Mouse (Mus musculus) liver, adult (tissue): ENCODE data around the gene Helb.

Source experiments
- GATA4 ChIP-seq: IDR thresholded peaks from 2 replicates; pipeline ENCODE4 v1.6.1; 2014; ENCODE audit warnings: mild to moderate bottlenecking, low read length; ENCODE audit not compliant: insufficient replicate concordance

Gene Helb

DNA sequence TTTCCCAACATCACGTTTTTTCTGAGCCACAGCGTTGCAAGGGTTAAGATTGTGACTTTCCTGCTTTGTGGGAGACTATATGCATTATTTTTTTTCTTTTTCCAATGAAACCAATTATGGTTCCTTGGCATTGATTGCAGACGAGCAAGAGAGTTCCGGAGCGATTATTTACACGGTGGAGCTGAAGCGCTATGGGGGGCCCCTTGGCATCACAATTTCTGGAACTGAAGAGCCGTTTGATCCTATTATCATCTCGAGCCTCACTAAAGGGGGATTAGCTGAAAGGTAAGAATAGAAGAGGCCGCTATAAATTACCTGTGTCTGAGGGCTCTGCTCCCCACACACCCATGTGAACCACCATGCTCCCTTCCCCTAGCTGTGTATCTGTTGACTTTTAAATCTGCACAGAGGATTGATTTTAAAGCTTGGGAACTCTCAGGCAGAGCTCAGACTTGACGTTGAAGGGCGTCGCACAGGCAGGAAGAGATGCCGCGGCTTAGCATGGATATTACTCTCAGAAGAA, 77.5 kb downstream of the Helb start:
- no peak for TF ChIP-seq GATA4

DNA sequence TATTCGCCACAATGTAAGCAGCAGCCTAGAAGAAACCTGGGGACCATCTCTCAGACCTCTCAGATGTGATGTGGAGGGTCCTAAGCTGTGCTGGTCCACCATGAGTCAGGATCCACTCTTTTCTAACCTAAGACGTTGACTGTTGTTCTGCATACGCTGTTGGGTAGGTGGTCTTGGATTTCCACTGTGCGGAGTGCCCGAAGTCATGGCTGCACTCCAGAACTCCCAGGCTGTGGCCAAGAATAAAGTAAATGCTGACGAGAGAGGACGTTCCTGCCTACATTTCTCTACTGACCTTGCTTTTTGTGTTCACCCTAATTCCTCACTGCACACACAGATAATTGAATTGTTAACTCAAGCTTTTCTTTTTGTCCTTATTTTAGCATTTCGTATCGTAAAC, 78.9 kb downstream of the Helb start:
- TF ChIP-seq GATA4: no peak
